Mouse (Mus musculus) C2C12 (cell line): ENCODE data around the gene Psd.

Source experiments
- CTCF ChIP-seq: IDR thresholded peaks from one replicate; pipeline ENCODE4 v1.5.1; 2011; ENCODE audit not compliant: control insufficient read depth, insufficient read depth, insufficient read length
- MYOD1 ChIP-seq: IDR thresholded peaks from one replicate; pipeline ENCODE4 v1.6.1; 2011; ENCODE audit warnings: low read depth; ENCODE audit not compliant: control insufficient read depth, insufficient read length
- USF1 ChIP-seq: IDR thresholded peaks from one replicate; pipeline ENCODE4 v1.6.1; 2011; ENCODE audit warnings: low read depth, mild to moderate bottlenecking, control low read depth, moderate library complexity

- TF ChIP-seq CTCF (no peak), MYOD1 (no peak), USF1 (no peak)
These were observed 24.4 kb downstream of the Psd start for GRCm38 (mm10) chr19:46302551-46302950.
